Mouse (Mus musculus) urinary bladder, adult 2 months (tissue): ENCODE data around the gene Rasgrp3. TPM values are rescaled to one million over a fixed set of nuclear protein-coding genes. Genes with fewer than 3 reads are reported as not detected.
"Not testable (repeated sequence)": the region's sequence is repeated elsewhere in the genome, so short reads cannot be mapped to it uniquely, and the experiment has no call there.

Experiments used
- DNase-seq: peaks from one replicate; pipeline ENCODE4 v3.0.0; 2022; ENCODE audit warnings: low spot score
- polyA plus RNA-seq: library from polyadenylated mRNA; depleted of rRNA; stranded (reverse); fragments of >200 nt; gene quantifications from 2 replicates; pipeline ENCODE4 v1.2.3, GENCODE M21; 2012; rRNA removed

Rasgrp3 gene
- 6.4 and 8.3 TPM in 2 replicates for polyA plus RNA-seq

GRCm38 (mm10) chr17:75435599-75435998 is at the start of gene Rasgrp3:
Rasgrp3 (plus strand) TSS chr17:75435896.
- DNase-seq, result no peak

GRCm38 (mm10) chr17:75388402-75388801 is 47.3 kb upstream of the Rasgrp3 start:
- no peak for DNase-seq

DNA sequence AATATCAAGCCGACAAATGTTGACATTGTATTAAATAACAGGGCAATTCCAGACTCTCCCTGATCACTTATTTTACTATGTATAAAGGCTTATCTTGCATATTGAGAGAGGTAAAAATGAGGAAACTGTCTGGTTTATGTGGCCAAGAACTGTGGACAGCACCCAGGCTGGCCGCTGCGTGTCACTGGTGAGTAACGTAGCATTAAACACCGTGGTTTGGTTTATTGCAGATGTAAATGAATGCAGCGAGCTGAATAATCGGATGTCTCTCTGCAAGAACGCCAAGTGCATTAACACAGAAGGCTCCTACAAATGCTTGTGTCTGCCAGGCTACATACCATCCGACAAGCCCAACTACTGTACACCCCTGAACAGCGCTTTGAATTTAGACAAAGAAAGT is 45.6 kb upstream of the Rasgrp3 start:
- DNase-seq, result no peak

- DNase-seq, result no peak
These were observed 44.1 kb upstream of the Rasgrp3 start for GRCm38 (mm10) chr17:75391429-75392192.

GRCm38 (mm10) chr17:75406405-75406804 is 29.3 kb upstream of the Rasgrp3 start:
- no peak for DNase-seq

GRCm38 (mm10) chr17:75416861-75417260 is 18.8 kb upstream of the Rasgrp3 start:
- no peak for DNase-seq

DNA sequence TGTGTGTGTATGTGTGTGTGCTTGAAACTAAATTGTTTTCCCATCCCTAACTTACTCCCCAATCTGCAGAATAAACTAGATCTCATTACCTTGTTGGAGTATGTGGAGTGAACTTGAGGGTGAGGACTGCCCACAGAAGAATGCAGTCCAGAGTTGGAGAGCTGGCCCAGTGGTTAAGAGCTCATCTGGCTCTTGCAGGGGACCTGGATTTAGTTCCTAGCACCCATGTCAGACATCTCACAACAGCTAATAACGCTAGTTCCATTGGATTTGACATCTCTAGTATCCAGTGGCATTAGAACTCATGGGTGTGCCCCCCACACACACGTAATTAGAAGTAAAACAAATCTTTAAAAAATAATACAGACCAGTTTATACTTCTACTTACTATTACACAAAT is 1.5 kb upstream of the Rasgrp3 start:
- DNase-seq, result no peak

DNA sequence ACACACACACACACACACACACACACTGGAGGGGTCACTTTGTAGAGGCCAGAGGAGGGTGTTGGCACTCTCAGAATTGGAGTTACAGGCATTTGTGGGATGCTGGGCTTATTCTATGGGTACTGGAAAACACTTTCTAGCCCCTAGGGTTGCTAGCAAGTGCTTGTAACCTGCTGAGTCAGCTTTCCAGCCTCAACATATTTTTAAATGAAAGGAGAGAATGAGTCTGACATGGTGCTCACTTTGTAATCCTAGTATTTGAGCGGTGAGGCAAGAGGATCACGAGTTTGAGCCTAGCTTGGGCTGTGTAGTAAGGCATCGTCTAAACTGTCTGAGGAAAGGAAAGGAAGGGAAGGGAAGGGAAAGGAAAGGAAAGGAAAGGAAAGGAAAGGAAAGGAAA is 825 bp upstream of the Rasgrp3 start:
- DNase-seq, result no peak

GRCm38 (mm10) chr17:75436095-75436494 is 399 bp downstream of the Rasgrp3 start:
- no peak for DNase-seq

GRCm38 (mm10) chr17:75436819-75437218 is 1.1 kb downstream of the Rasgrp3 start:
- DNase-seq, result no peak

- no peak for DNase-seq
These were observed 1.6 kb downstream of the Rasgrp3 start for GRCm38 (mm10) chr17:75437239-75437750.

DNA sequence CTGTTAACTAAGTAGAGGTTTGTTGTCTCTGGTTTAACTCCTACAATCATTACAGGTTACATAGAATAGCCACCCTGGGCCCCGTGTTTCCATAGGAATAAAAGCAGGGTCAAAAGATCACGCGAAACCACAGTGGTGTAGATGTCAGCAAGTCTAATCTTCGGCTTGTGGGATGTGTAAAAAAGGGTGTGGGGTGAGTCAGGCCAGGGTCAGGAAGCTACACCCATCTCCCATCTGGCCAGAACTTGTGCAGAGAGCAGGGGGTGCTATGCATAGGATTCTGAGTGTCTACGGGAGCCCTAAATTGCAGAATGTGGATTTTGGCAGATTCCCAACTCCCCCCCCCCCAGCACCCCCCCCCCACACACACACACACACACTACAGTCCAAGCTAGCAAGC is 2.5 kb downstream of the Rasgrp3 start:
- DNase-seq, result no peak

GRCm38 (mm10) chr17:75439062-75439461 is 3.4 kb downstream of the Rasgrp3 start:
- no peak for DNase-seq

DNA sequence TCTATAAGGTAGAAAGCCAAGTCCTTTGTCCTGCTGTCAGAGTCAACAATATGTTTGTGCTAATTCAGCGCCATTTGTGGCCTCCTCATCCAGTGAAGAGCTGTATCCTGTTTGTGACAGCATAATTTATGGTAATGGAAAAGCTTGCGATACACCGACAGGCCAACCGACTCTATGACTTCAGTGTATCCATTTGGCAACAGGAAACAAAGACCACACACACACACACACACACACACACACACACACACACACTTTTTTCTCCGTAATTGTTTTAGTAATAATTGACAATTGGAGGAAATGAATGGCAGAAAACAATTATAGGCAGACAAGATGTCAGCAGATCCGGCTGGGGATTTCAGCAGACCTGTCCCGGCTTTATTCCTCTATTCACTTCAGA is 4.9 kb downstream of the Rasgrp3 start:
- DNase-seq, result no peak

- no peak for DNase-seq
These were observed 5.6 kb downstream of the Rasgrp3 start for GRCm38 (mm10) chr17:75441260-75441830.

DNA sequence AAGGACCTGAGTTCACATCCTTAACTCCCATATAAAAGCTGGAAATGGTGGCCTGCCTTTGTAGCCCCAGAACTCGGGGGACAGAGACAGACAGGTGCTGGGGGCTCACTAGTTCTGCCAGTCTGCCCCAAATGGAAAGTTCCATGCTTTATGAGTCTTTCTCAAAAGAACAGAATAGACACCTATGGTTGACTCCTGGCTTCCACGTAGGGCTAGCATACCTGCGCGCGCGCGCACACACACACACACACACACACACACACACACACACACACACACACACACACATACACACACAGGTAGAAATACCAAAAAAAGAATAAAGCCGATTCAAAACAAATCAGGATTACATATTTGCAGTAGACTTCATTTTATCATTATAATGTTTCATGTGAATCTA is 6.7 kb downstream of the Rasgrp3 start:
- DNase-seq, result no peak

DNA sequence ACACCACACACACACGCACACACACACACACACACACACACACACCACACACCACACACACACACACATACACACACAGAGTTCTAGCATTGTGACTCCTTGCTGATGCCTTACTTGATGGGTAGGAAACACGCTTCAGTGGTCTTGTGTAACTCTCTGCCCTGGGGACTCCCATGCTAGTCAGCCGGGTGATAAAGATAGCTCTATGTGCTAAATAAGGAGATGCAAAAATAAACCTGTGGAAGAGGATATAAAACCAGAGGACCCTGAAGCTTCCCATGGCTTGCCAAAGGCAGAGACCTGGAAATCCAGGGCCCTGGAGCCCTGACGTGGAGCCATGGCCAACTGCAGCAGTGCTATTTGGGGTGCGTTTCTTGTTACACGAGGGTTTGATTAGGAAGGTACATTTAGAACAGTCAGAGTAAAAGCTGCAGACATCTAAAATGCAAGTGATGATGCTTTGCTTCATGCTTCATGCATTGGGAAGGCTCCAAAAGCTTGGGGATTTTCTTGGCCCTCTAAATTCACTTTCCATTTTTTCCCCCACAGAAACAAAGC is 7.4 kb downstream of the Rasgrp3 start:
- no peak for DNase-seq

DNA sequence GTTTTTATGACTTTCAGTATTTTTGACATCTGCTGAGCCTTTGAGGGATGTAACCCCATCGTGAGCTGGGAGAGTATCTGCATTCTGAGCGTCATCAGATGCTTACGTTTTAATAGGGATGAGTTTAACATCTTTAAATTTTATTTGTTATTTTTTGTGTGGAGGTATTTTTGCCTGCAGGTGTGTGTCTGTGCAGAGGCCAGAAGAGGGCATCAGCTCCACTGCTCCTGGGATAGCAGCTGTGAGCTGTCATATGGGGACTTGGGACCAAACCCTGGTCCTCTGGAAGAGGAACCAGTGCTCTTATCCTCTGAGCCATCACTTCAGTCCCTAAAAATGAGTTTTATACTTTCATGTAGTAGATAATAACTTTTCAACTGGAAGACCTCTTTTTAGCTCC is 12.6 kb downstream of the Rasgrp3 start:
- no peak for DNase-seq

DNA sequence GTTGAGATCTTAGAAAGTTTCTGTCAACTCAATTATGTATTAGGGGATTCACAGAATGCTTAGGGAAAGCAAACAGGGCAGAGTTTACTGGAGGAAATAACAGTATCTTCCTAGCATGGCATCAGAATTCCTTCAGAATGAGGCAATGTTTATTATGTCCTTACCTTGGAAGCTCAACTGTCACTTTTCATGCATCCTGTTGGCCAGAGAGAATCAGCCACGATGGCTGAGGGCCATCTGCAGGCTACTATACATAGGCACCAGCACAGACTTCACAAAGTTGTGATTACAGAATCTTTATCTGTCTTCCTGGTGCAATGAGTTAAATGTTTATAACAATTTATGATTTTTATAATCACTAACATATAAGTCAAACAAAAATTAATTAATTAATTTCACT is 13.3 kb downstream of the Rasgrp3 start:
- no peak for DNase-seq

- DNase-seq, result no peak
These were observed 16.6 kb downstream of the Rasgrp3 start for GRCm38 (mm10) chr17:75452313-75452712.

- DNase-seq, result no peak
These were observed 17.9 kb downstream of the Rasgrp3 start for GRCm38 (mm10) chr17:75453639-75454038.

DNA sequence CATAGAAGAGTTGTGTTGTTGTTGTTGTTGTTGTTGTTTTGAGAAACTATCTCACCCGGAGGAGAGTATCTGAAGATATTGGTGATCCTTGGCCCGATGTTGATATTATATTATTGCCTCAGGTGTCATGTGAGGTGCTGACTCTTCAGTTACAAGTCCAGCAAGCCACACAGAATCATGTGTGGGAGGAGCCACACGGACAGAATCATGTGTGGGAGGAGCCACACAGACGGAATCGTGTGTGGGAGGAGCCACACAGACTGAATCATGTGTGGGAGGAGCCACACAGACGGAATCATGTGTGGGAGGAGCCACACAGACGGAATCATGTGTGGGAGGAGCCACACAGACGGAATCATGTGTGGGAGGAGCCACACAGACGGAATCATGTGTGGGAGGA is 20.4 kb downstream of the Rasgrp3 start:
- DNase-seq, result not testable (repeated sequence)

DNA sequence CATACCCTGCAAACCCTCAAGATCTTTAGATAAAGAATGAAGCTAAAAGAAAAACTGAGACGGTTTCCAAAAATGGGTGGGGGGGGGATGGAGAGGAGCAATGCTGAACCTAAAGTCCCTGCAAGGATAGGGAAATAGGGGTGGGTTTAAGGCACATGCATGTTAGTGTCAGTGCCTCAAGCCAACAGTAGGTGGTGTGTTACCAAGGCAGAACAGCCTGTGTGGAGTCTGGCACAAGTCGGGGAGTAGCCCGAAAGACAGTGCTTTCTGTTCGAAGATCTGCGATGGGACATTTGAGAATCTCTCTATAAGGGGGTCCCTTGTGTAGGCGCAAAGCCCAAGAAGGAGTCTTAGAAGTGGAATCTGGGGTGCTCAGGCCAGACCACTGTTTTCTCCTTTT is 24.9 kb downstream of the Rasgrp3 start:
- DNase-seq, result no peak
